Mouse (Mus musculus) midbrain, embryonic 11.5 days (tissue): ENCODE results near the gene Immp2l. TPM values are rescaled to one million over a fixed set of nuclear protein-coding genes. Genes with fewer than 3 reads are reported as not detected.

Source experiments
- ATAC-seq: fragments of 200-750 bp; cut with Nextera tagmentation; 2 replicates; pipeline ENCODE4 v1.8.0; 2017; ENCODE audit warnings: moderate TSS enrichment, moderate library complexity; ENCODE audit not compliant: low FRiP score
- DNase-seq: peaks from one replicate; pipeline ENCODE4 v3.0.0; 2015; ENCODE audit warnings: low spot score; ENCODE audit errors: missing footprints
- H3K27ac ChIP-seq: fragments of 300-500 bp; sonication (generic); 2 replicates; pipeline ENCODE4 v1.5.1; 2014; ENCODE audit warnings: low read depth, low read length
- H3K27me3 ChIP-seq: fragments of 300-500 bp; sonication (generic); 2 replicates; pipeline ENCODE4 v1.6.1; 2014; ENCODE audit warnings: mild to moderate bottlenecking, low read length, moderate library complexity, mixed read lengths; ENCODE audit not compliant: control insufficient read depth, insufficient read depth
- H3K36me3 ChIP-seq: fragments of 300-500 bp; sonication (generic); 2 replicates; pipeline ENCODE4 v1.6.1; 2014; ENCODE audit warnings: mild to moderate bottlenecking, low read length, moderate library complexity, mixed read lengths; ENCODE audit not compliant: control insufficient read depth, insufficient read depth
- H3K4me1 ChIP-seq: fragments of 300-500 bp; sonication (generic); 2 replicates; pipeline ENCODE4 v1.6.1; 2014; ENCODE audit warnings: low read length; ENCODE audit not compliant: control insufficient read depth, insufficient read depth
- H3K4me2 ChIP-seq: fragments of 300-500 bp; sonication (generic); 2 replicates; pipeline ENCODE4 v1.6.1; 2014; ENCODE audit warnings: mild to moderate bottlenecking, moderate library complexity
- H3K4me3 ChIP-seq: fragments of 300-500 bp; sonication (generic); 2 replicates; pipeline ENCODE4 v1.5.1; 2014; ENCODE audit warnings: low read depth, low read length
- H3K9ac ChIP-seq: fragments of 300-500 bp; sonication (generic); 2 replicates; pipeline ENCODE4 v1.6.1; 2014; ENCODE audit warnings: low read length
- H3K9me3 ChIP-seq: fragments of 300-500 bp; sonication (generic); 2 replicates; pipeline ENCODE4 v1.6.1; 2016; ENCODE audit warnings: low read length; ENCODE audit not compliant: control insufficient read depth
- WGBS: fragments of 180-500 bp; shearing (Covaris S2); extraction: QIAGEN DNeasy Blood & Tissue Kit; methylation state at CpG from one replicate; pipeline ENCODE4 v1.1.7; 2014; 5-methylcytosine and 5-hydroxymethylcytosine counted together
- polyA plus RNA-seq: library from polyadenylated mRNA; unstranded; fragments of >200 nt; fragmentation: Nextera tagmentation; extraction: Ambion mirVana; gene quantifications from 2 replicates; pipeline ENCODE4 v1.2.1, GENCODE M21; 2014

The Immp2l gene
- polyA plus RNA-seq, 1 experiment from 2014 or later, result 9.1 TPM

DNA sequence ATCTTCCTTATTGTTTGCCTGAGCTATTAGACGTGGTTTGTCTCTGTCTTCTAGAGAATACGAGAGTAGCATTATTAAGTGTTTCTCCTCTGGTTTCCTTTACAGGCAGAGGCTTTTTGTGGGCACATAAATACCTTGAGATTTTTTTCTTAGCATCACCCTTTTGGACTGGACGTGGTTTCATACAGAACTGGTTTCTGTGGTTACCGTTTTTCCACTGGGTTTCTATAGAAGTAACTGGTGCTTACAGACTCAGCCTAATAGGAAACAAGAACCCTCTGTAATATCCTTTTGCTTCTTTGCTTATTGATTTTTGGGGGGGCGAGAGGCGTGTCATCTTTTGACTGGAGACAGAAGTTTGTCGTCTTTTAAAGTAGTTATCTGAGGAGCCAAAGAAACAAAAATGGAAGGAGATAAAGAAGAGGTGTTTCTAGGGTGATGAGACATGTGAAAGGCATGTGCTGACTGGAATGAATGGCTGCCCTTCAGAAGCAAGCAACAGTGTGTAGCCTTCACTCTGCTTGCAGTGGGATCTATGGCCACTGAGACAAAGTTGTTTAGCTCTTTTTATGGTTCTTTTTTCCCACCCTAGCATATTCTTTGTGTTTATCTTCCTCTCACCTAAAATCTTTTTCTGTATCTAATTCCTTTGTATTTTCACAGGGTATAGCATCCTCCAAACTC lies 307.2 kb downstream of the Immp2l start:
- Histone ChIP-seq H3K27ac (no peak overlapping the region), H3K4me1 (no peaks in the 10 kb centered on the region), H3K9ac (no peak overlapping the region), H3K27me3 (no peaks in the 10 kb centered on the region), H3K4me3 (no peak overlapping the region), H3K36me3 (no peaks in the 10 kb centered on the region), H3K4me2 (no peak overlapping the region), H3K9me3 (no peaks in the 10 kb centered on the region)
- ATAC-seq, result no peak
- WGBS, result 79% methylated on average over 7 of the region's 7 CpGs
- DNase-seq, result peak; percentile 45

DNA sequence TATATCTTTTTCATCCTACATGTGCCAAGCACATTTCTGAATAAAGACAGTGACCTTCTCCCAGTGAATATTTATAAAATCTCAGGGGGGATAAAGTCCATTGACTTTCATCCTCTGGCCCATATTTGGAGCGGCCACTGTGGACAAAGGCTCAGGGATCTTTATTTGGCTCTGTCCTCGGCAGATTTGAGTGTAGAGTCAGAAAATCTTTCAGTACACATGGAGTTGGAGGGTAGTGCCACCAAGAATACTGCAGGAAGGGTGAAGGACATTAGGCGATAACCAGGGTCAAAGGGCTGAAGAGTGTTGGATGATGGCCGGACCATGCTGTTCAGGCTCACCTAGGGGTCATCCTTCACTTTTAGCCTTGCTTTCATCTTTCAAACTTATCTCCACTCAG lies 321.7 kb downstream of the Immp2l start:
- 73% methylated on average over 4 of the region's 4 CpGs for WGBS
- ATAC-seq (no peak), DNase-seq (peak; percentile 23)
- H3K9ac ChIP-seq, result no peak overlapping the region
- no peaks in the 10 kb centered on the region for H3K9me3 ChIP-seq
- H3K27me3 ChIP-seq, result no peaks in the 10 kb centered on the region
- no peak overlapping the region for H3K4me2 ChIP-seq
- H3K4me1 ChIP-seq, result no peaks in the 10 kb centered on the region
- H3K36me3 ChIP-seq, result no peaks in the 10 kb centered on the region
- no peak overlapping the region for H3K4me3 ChIP-seq
- no peak overlapping the region for H3K27ac ChIP-seq

DNA sequence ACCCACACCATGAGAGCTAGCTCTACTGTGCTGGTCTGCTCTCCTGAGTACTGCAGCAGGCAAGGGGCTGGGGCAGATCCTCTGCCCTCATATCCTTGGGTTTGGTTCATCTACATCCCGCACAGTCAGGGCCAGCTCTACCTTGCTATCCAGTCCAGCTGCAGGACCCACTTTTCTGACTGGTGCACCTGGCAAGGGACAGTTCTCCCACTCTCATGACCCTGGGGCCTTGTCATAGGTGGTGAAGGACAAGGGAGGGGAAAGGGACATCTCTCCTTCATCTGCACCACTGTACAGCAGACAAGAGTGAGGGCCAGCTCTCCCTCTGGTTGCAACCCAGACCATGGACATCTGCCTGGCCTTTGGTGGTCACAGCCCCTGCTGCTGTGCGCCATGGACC lies 323.6 kb downstream of the Immp2l start:
- Histone ChIP-seq H3K9me3 (no peaks in the 10 kb centered on the region), H3K4me3 (no peak overlapping the region), H3K27ac (no peak overlapping the region), H3K27me3 (no peaks in the 10 kb centered on the region), H3K9ac (no peak overlapping the region), H3K36me3 (no peaks in the 10 kb centered on the region), H3K4me2 (no peak overlapping the region), H3K4me1 (no peaks in the 10 kb centered on the region)
- ATAC-seq, result no peak
- DNase-seq, result peak; percentile 77
- 91% methylated on average over 2 of the region's 2 CpGs for WGBS

DNA sequence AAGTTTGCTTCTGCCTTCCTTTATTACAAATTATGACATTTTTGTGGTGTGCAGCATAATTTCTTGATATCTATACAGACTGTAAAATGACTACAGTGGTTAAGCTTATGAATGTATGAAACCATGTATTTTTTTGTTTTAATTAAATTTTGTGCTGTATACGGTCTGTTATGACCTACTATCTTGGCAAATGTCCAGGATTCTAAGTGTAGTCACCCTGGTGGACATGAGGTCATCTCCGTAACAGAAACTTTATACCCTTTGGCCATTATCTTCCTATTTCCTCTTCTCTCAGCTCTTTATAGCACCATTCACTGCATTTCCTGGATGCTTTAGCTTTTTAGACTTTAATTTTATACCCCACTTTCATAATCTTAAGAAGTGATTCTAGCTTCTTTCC lies 325.5 kb downstream of the Immp2l start:
- Histone ChIP-seq H3K4me3 (no peak overlapping the region), H3K4me1 (no peaks in the 10 kb centered on the region), H3K27me3 (no peaks in the 10 kb centered on the region), H3K27ac (no peak overlapping the region), H3K4me2 (no peak overlapping the region), H3K36me3 (no peaks in the 10 kb centered on the region), H3K9me3 (no peaks in the 10 kb centered on the region), H3K9ac (no peak overlapping the region)
- ATAC-seq, result no peak
- DNase-seq, result peak; percentile 33
- WGBS, result 88% methylated on average over 2 of the region's 2 CpGs

DNA sequence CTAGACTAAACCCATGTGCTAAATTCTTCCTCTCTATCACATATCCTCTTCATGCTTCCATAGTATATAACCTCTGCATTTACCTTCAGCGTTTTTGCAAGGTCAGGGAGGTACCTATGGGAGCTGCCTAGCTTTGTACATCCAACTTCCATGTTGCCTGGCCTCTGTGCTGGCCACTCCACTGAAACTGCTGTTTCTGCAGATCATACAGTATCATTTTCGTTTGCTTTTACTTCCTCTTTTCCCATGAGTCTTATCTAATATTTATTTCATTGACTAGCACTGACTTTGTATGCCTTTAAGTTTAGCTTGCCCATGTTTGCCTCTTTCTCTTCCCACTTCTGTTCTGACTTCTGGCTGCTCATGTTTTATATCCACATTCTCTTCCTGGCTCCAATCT lies 325.9 kb downstream of the Immp2l start:
- no peaks in the 10 kb centered on the region for H3K9me3 ChIP-seq
- H3K9ac ChIP-seq, result no peak overlapping the region
- WGBS, result 76% methylated on average over 2 of the region's 2 CpGs
- no peak overlapping the region for H3K27ac ChIP-seq
- H3K36me3 ChIP-seq, result no peaks in the 10 kb centered on the region
- H3K4me2 ChIP-seq, result no peak overlapping the region
- H3K4me1 ChIP-seq, result no peaks in the 10 kb centered on the region
- H3K27me3 ChIP-seq, result no peaks in the 10 kb centered on the region
- no peak overlapping the region for H3K4me3 ChIP-seq
- DNase-seq (no peak), ATAC-seq (no peak)

DNA sequence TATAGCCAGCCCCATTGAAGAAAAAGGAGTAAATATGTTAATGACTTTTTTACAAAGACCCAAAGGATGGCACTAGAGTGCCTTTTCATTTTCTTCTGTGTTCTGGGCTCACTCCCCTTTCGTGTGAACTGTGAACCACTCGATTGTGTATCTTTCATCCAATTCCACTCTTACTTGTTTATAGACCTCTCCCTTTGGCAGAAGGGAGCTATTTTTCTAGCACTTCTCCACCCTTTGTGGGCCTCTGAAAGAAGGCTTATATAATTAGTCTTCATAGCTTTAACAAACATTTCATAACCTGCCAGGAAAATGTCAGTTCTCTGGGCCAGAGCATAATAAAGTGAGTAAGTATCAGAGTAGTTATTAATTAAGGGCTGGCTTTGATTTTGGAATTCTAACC lies 327.4 kb downstream of the Immp2l start:
- H3K27ac ChIP-seq, result no peak overlapping the region
- no peaks in the 10 kb centered on the region for H3K27me3 ChIP-seq
- H3K4me2 ChIP-seq, result no peak overlapping the region
- H3K4me1 ChIP-seq, result no peaks in the 10 kb centered on the region
- no peak for ATAC-seq
- H3K36me3 ChIP-seq, result no peaks in the 10 kb centered on the region
- DNase-seq, result no peak
- no peaks in the 10 kb centered on the region for H3K9me3 ChIP-seq
- no peak overlapping the region for H3K4me3 ChIP-seq
- WGBS, result 76% methylated on average over 2 of the region's 2 CpGs
- H3K9ac ChIP-seq, result no peak overlapping the region

DNA sequence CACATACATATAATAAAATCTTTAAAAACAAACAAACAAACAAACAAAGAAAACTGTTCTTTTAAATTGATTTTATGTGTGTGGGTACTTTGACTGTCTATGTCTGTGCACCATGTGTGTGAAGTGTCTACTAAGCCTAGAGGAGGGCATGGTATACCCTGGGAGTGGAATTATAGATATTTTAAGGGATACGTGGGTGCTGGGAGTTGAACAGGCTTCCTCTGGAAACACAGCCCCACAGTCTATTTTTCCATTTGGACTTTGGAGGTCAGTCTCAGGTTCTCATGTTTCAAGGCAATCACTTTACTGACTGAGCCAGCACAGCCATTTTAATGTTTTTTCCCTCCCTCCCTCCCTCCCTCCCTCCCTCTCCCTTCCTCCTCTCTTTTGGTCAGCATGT lies 331.0 kb downstream of the Immp2l start:
- no peaks in the 10 kb centered on the region for H3K9me3 ChIP-seq
- no peak overlapping the region for H3K4me2 ChIP-seq
- no peaks in the 10 kb centered on the region for H3K4me1 ChIP-seq
- no peak overlapping the region for H3K9ac ChIP-seq
- 84% methylated on average over 1 of the region's 1 CpGs for WGBS
- H3K27ac ChIP-seq, result no peak overlapping the region
- H3K27me3 ChIP-seq, result no peaks in the 10 kb centered on the region
- ATAC-seq (no peak), DNase-seq (no peak)
- H3K4me3 ChIP-seq, result no peak overlapping the region
- H3K36me3 ChIP-seq, result no peaks in the 10 kb centered on the region

DNA sequence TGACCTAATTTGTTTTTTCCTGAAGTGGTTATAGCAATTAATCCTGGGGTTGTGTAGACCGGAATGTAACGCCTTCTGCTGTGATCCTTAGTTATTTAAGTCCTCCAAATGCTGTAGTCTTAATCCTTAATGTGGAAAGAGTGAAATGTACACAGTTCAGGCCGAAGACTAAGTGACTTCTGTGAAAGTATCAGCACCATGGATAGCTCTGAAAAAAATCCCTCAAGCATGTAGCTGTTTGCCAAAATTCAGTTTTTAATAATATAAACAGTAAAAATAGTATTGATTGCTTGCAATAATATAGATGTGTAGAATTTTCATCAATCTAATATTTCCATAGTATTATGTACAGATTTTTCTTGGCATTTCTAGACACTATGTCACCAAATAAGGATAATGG lies 332.1 kb downstream of the Immp2l start:
- Histone ChIP-seq H3K27me3 (no peaks in the 10 kb centered on the region), H3K9me3 (no peaks in the 10 kb centered on the region), H3K4me3 (no peak overlapping the region), H3K4me1 (no peaks in the 10 kb centered on the region), H3K9ac (no peak overlapping the region), H3K4me2 (no peak overlapping the region), H3K27ac (no peak overlapping the region), H3K36me3 (no peaks in the 10 kb centered on the region)
- 74% methylated on average over 3 of the region's 3 CpGs for WGBS
- ATAC-seq (no peak), DNase-seq (no peak)

DNA sequence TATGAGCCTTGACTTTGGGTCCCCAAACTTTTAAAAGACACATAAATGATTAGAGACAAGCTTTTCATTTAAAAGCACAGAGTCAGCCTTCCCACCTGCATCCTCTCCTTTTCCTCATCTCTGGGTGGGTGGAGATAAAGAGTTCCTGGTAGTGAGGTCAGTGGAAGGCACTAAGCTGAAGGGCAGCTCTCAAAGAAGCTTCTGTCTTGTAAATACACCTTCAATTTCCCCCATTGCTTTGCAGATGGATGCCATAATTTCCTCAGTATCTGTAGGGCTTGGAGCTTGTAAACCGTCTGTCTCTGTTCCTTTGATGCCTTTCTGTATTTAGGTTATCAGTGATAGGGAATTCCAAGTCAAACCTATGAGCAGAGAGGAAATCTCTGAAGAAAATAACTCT lies 362.8 kb downstream of the Immp2l start:
- WGBS, result 84% methylated on average over 1 of the region's 1 CpGs
- H3K4me2 ChIP-seq, result no peak overlapping the region
- H3K9me3 ChIP-seq, result no peaks in the 10 kb centered on the region
- H3K4me3 ChIP-seq, result no peak overlapping the region
- H3K4me1 ChIP-seq, result no peaks in the 10 kb centered on the region
- H3K27ac ChIP-seq, result no peak overlapping the region
- H3K36me3 ChIP-seq, result no peaks in the 10 kb centered on the region
- H3K9ac ChIP-seq, result no peak overlapping the region
- no peak for ATAC-seq
- no peaks in the 10 kb centered on the region for H3K27me3 ChIP-seq
- no peak for DNase-seq
